Mouse (Mus musculus) intestine, embryonic 15.5 days (tissue): ENCODE measurements at regions not wholly inside any gene's neighbourhood (a gene's known extent, or its start where the extent isn't known, plus 50 kb on each side); places are given as distances from the start of the nearest gene placed in this dataset.

Source experiments
- ATAC-seq: fragments of 200-750 bp; cut with Nextera tagmentation; 2 replicates; pipeline ENCODE4 v1.8.0; 2017; ENCODE audit warnings: moderate TSS enrichment, moderate library complexity
- H3K27ac ChIP-seq: fragments of 300-500 bp; sonication (generic); 2 replicates; pipeline ENCODE4 v1.5.1; 2015; ENCODE audit warnings: mild to moderate bottlenecking, inconsistent platforms
- H3K27me3 ChIP-seq: fragments of 300-500 bp; sonication (generic); replicated peaks from 2 replicates; pipeline ENCODE4 v1.6.1; 2015; ENCODE audit warnings: inconsistent platforms
- H3K36me3 ChIP-seq: fragments of 300-500 bp; sonication (generic); 2 replicates; pipeline ENCODE4 v1.6.1; 2015; ENCODE audit warnings: inconsistent platforms
- H3K4me1 ChIP-seq: fragments of 300-500 bp; sonication (generic); replicated peaks from 2 replicates; pipeline ENCODE4 v1.6.1; 2015; ENCODE audit warnings: inconsistent platforms
- H3K4me2 ChIP-seq: fragments of 300-500 bp; sonication (generic); replicated peaks from 2 replicates; pipeline ENCODE4 v1.6.1; 2015; ENCODE audit warnings: mild to moderate bottlenecking, inconsistent platforms
- H3K4me3 ChIP-seq: fragments of 300-500 bp; sonication (generic); replicated peaks from 2 replicates; pipeline ENCODE4 v1.5.1; 2015; ENCODE audit warnings: inconsistent platforms
- H3K9ac ChIP-seq: fragments of 300-500 bp; sonication (generic); 2 replicates; pipeline ENCODE4 v1.6.1; 2015; ENCODE audit warnings: inconsistent platforms
- H3K9me3 ChIP-seq: fragments of 300-500 bp; sonication (generic); 2 replicates; pipeline ENCODE4 v1.6.1; 2016; ENCODE audit warnings: inconsistent platforms
- WGBS: fragments of 180-500 bp; shearing (Covaris S2); methylation state at CpG from one replicate; pipeline ENCODE4 v1.1.7; 2015; 5-methylcytosine and 5-hydroxymethylcytosine counted together

GRCm38 (mm10) chr6:135488795-135489194 lies 126.5 kb downstream of the Emp1 start:
- peak; percentile 51; the same call in 1 of the 2 replicates for ATAC-seq
- H3K9ac ChIP-seq: no peak overlapping the region
- H3K4me2 ChIP-seq: no peak overlapping the region
- H3K9me3 ChIP-seq: no peaks in the 10 kb centered on the region
- no peaks in the 10 kb centered on the region for H3K36me3 ChIP-seq
- H3K4me3 ChIP-seq: no peak overlapping the region
- H3K27me3 ChIP-seq: no peaks in the 10 kb centered on the region
- WGBS: 40% methylated on average over 2 of the region's 2 CpGs
- no peaks in the 10 kb centered on the region for H3K4me1 ChIP-seq
- H3K27ac ChIP-seq: no peak overlapping the region

DNA sequence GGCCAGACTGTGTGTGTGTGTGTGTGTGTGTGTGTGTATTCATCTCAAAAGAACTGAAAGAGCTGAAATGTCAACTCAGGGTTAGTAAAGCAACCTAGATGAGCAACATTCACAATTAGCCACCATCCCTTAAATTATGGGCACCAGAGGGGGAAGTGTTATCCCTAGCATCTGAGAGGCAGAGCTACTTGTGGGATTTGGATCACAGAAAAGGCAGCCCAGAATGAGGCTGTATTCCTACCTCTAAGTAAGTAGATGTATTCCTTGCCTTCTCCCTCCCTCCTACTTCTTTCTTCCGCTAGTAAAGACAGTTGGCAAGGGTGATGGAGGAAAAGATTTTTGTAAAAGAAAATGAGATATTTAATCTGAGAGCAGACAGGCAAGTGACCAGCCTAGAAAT lies 131.6 kb downstream of the Emp1 start:
- Histone ChIP-seq H3K4me3 (no peak overlapping the region), H3K36me3 (no peaks in the 10 kb centered on the region), H3K9ac (no peak overlapping the region), H3K27ac (no peak overlapping the region), H3K4me1 (no peaks in the 10 kb centered on the region), H3K27me3 (no peaks in the 10 kb centered on the region), H3K4me2 (no peak overlapping the region), H3K9me3 (no peaks in the 10 kb centered on the region)
- WGBS: 96% methylated on average over 1 of the region's 1 CpGs
- no peak for ATAC-seq

DNA sequence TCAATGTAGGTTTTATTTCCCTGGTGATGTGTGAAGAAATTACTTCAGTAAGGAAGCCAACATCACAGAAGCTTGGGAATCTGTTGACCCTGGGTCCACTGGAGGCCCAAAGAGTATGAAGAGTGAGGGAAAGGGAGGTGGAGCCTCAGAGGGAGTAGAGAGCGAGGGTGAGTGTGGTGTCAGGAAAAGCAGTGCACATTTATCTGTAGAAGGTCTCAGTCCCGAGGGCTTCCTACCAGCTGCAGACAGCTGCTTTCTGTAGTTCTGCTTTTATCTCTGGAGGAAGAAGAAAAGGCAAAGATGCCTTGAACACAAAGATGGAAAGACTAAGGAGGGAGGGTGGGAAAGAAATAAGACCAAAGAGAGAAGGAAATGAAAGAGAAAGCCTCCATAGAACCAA lies 133.5 kb downstream of the Emp1 start:
- 47% methylated on average over 2 of the region's 2 CpGs for WGBS
- ATAC-seq: no peak

GRCm38 (mm10) chr6:135498592-135498991 lies 136.2 kb downstream of the Emp1 start:
- ATAC-seq: no peak
- no peaks in the 10 kb centered on the region for H3K4me1 ChIP-seq
- WGBS: 91% methylated on average over 6 of the region's 6 CpGs

More for the DNA sequence above, 133.5 kb downstream of the Emp1 start:
- no peaks in the 10 kb centered on the region for H3K36me3 ChIP-seq
- H3K9me3 ChIP-seq: no peaks in the 10 kb centered on the region
- H3K27me3 ChIP-seq: no peaks in the 10 kb centered on the region
- H3K4me1 ChIP-seq: no peaks in the 10 kb centered on the region
- H3K9ac ChIP-seq: no peak overlapping the region
- H3K27ac ChIP-seq: no peak overlapping the region
- no peak overlapping the region for H3K4me2 ChIP-seq
- no peak overlapping the region for H3K4me3 ChIP-seq

DNA sequence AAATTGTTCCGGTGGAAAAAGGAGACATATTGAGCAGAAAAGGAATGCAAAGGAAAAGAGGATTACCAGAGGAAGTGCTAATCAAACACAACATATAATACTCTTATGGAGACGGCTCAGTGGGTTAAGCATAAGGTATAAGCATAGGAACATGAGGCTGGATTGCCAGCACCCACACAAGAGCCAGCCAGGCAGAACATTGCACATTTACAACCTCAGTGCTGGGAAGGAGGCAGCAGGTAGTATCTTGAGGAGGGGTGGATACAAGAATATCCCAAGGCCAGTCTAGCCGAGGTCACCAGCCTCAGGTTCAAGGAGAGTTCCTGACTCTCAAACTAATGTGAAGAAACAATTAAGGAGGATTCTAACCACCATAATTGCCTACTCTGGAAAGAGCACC lies 138.0 kb downstream of the Emp1 start:
- Histone ChIP-seq H3K4me2 (no peak overlapping the region), H3K4me1 (no peaks in the 10 kb centered on the region), H3K27me3 (no peaks in the 10 kb centered on the region), H3K9ac (no peak overlapping the region), H3K9me3 (no peaks in the 10 kb centered on the region), H3K27ac (no peak overlapping the region), H3K36me3 (no peaks in the 10 kb centered on the region), H3K4me3 (no peak overlapping the region)
- ATAC-seq: no peak
- WGBS: 66% methylated on average over 3 of the region's 3 CpGs

More at GRCm38 (mm10) chr6:135498592-135498991, 136.2 kb downstream of the Emp1 start:
- Histone ChIP-seq H3K27ac (no peak overlapping the region), H3K27me3 (no peaks in the 10 kb centered on the region), H3K36me3 (no peaks in the 10 kb centered on the region), H3K4me2 (no peak overlapping the region), H3K4me3 (no peak overlapping the region), H3K9me3 (no peaks in the 10 kb centered on the region), H3K9ac (no peak overlapping the region)

GRCm38 (mm10) chr6:135501791-135502190 lies 139.4 kb downstream of the Emp1 start:
- no peak overlapping the region for H3K4me3 ChIP-seq
- ATAC-seq: no peak
- 77% methylated on average over 6 of the region's 6 CpGs for WGBS

GRCm38 (mm10) chr6:135502405-135502804 lies 140.1 kb downstream of the Emp1 start:
- Histone ChIP-seq H3K4me2 (no peak overlapping the region), H3K36me3 (no peaks in the 10 kb centered on the region), H3K9me3 (no peaks in the 10 kb centered on the region), H3K4me1 (no peaks in the 10 kb centered on the region), H3K27ac (no peak overlapping the region), H3K9ac (no peak overlapping the region), H3K4me3 (no peak overlapping the region), H3K27me3 (no peaks in the 10 kb centered on the region)
- ATAC-seq: no peak
- WGBS: 62% methylated on average over 8 of the region's 8 CpGs

More at GRCm38 (mm10) chr6:135501791-135502190, 139.4 kb downstream of the Emp1 start:
- H3K27me3 ChIP-seq: no peaks in the 10 kb centered on the region
- H3K4me1 ChIP-seq: no peaks in the 10 kb centered on the region
- no peaks in the 10 kb centered on the region for H3K36me3 ChIP-seq
- no peaks in the 10 kb centered on the region for H3K9me3 ChIP-seq
- H3K4me2 ChIP-seq: no peak overlapping the region
- H3K27ac ChIP-seq: no peak overlapping the region
- no peak overlapping the region for H3K9ac ChIP-seq

GRCm38 (mm10) chr6:135518710-135519437 lies 156.5 kb downstream of the Emp1 start:
- Histone ChIP-seq H3K27me3 (no peaks in the 10 kb centered on the region), H3K36me3 (no peaks in the 10 kb centered on the region), H3K9ac (no peak overlapping the region), H3K4me1 (no peaks in the 10 kb centered on the region; the same call in 1 of the 2 replicates), H3K4me2 (no peak overlapping the region), H3K4me3 (no peak overlapping the region), H3K9me3 (no peaks in the 10 kb centered on the region), H3K27ac (no peak overlapping the region)
- no peak for ATAC-seq
- 84% methylated on average over 4 of the region's 4 CpGs for WGBS

DNA sequence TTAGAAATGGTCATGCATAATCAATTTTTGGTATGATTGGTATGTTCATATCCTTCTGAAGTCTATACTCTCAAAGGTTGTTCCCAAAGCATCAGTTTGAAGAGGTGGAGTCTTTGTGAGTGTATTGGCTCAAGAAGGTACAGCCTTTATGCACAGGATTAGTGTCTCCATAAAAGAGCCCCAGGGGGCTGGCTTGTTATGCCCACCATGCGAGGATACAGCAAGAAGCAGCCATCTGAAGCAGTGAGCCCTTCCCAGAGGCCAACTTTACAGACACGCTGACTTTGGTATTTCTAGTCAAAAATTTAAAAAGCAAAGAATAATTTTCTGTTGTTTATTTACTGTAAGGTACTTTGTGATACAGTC lies 157.1 kb downstream of the Emp1 start:
- no peak overlapping the region for H3K4me2 ChIP-seq
- WGBS: 85% methylated on average over 2 of the region's 2 CpGs
- no peaks in the 10 kb centered on the region for H3K36me3 ChIP-seq
- no peaks in the 10 kb centered on the region for H3K9me3 ChIP-seq
- no peaks in the 10 kb centered on the region for H3K27me3 ChIP-seq
- ATAC-seq: no peak
- H3K4me1 ChIP-seq: no peaks in the 10 kb centered on the region; the same call in 1 of the 2 replicates
- no peak overlapping the region for H3K4me3 ChIP-seq
- H3K9ac ChIP-seq: no peak overlapping the region
- H3K27ac ChIP-seq: no peak overlapping the region

DNA sequence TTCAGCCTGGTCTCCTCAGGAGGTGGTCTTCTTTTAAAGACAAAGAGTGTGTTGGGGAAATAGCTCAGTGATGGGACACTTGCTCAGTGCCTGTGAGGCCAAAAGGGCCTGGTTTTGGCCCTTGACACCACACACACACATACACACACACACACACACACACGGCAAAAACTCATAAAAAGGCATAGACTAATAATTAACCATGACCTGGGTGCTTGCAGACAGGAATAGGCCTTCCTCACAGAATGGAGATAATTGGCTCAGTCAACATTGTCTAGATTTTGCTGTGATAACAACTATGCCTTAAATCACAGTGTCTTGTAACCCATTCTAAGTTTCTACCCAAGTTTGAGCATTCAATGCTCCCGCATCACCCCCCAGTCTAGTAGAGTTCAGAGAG lies 158.5 kb downstream of the Emp1 start:
- Histone ChIP-seq H3K27ac (no peak overlapping the region), H3K36me3 (no peaks in the 10 kb centered on the region), H3K9ac (no peak overlapping the region), H3K4me1 (peaks cover 4% of the 10 kb centered on the region; the same call in 1 of the 2 replicates), H3K4me2 (no peak overlapping the region), H3K9me3 (no peaks in the 10 kb centered on the region), H3K27me3 (no peaks in the 10 kb centered on the region), H3K4me3 (no peak overlapping the region)
- peak; percentile 79 for ATAC-seq
- 65% methylated on average over 2 of the region's 2 CpGs for WGBS

- no peak overlapping the region for H3K4me3 ChIP-seq
Measured at GRCm38 (mm10) chr6:135524886-135525285, 162.5 kb downstream of the Emp1 start.

GRCm38 (mm10) chr6:135525841-135526327 lies 163.5 kb downstream of the Emp1 start:
- Histone ChIP-seq H3K4me2 (no peak overlapping the region), H3K27me3 (no peaks in the 10 kb centered on the region), H3K27ac (no peak overlapping the region), H3K36me3 (no peaks in the 10 kb centered on the region), H3K9ac (no peak overlapping the region), H3K4me3 (no peak overlapping the region), H3K9me3 (no peaks in the 10 kb centered on the region), H3K4me1 (peaks cover 6% of the 10 kb centered on the region; the same call in 1 of the 2 replicates)
- ATAC-seq: peak; percentile 93
- WGBS: 42% methylated on average over 5 of the region's 5 CpGs

More at GRCm38 (mm10) chr6:135524886-135525285, 162.5 kb downstream of the Emp1 start:
- no peaks in the 10 kb centered on the region for H3K9me3 ChIP-seq
- H3K4me2 ChIP-seq: no peak overlapping the region
- no peaks in the 10 kb centered on the region for H3K36me3 ChIP-seq
- peaks cover 6% of the 10 kb centered on the region; the same call in 1 of the 2 replicates for H3K4me1 ChIP-seq
- WGBS: 77% methylated on average over 5 of the region's 5 CpGs
- H3K27ac ChIP-seq: no peak overlapping the region
- no peaks in the 10 kb centered on the region for H3K27me3 ChIP-seq
- H3K9ac ChIP-seq: no peak overlapping the region
- ATAC-seq: no peak
